Mouse (Mus musculus) embryonic stem cell, embryonic (primary cell): Measurements from ENCODE around the gene Kcnk4.

Source experiments
- CTCF ChIA-PET, 4 experiments: fragments of 300-600 bp in 2 of 4; fragments of 350-600 bp in 2 of 4; sonication (Branson Sonifier 250); formaldehyde crosslinking; loops; one replicate each; lab custom pipeline; 2022; ENCODE audit warnings: inconsistent platforms in 2 of 4; lab: Charles Lee
- POLR2A ChIA-PET, 4 experiments: fragments of 300-600 bp in 2 of 4; fragments of 350-600 bp in 2 of 4; sonication (Branson Sonifier 250); formaldehyde crosslinking; loops; one replicate each; lab custom pipeline; 2022; ENCODE audit warnings: antibody characterized with exemption in 4 of 4, inconsistent platforms in 1 of 4; lab: Charles Lee

The Kcnk4 gene

GRCm38 (mm10) chr19:6949951-6950350, 15.6 kb upstream of the Kcnk4 start:
- CTCF ChIA-PET, result interaction anchor here in 2 of 4 experiments (1.2 to 7.6 kb wide), 7 partner anchors 7 to 90 kb away, joined by 3 to 42 read pairs (median 8); partner anchors contain the start of genes Bad (in 1 of the 2), Fkbp2 (in 1 of the 2), Gpr137 (in 1 of the 2) and Stip1 (in 1 of the 2)
- POLR2A ChIA-PET, result interaction anchor here (0.6 to 12.2 kb wide), 19 partner anchors 8 to 90 kb away, joined by 3 to 134 read pairs (median 14); partner anchors contain the start of genes Bad (in 4 of the 4), Gpr137 (in 4 of the 4), Esrra (in 2 of the 4) and Fkbp2 (in 2 of the 4)

- POLR2A ChIA-PET, result interaction anchor here in 3 of 4 experiments (1.4 to 12.2 kb wide), 11 partner anchors 7 to 91 kb away, joined by 3 to 134 read pairs (median 23); partner anchors contain the start of genes Bad (in 2 of the 3), Esrra (in 2 of the 3), Gpr137 (in 2 of the 3) and Fkbp2 (in 1 of the 3)
- CTCF ChIA-PET, result interaction anchor here in 3 of 4 experiments (0.5 to 7.6 kb wide), 7 partner anchors 7 to 532 kb away, joined by 3 to 42 read pairs (median 8); partner anchors contain the start of genes Bad (in 1 of the 3), Fkbp2 (in 1 of the 3) and Gpr137 (in 1 of the 3)
Observed at GRCm38 (mm10) chr19:6949532-6949931, 15.2 kb upstream of the Kcnk4 start.

DNA sequence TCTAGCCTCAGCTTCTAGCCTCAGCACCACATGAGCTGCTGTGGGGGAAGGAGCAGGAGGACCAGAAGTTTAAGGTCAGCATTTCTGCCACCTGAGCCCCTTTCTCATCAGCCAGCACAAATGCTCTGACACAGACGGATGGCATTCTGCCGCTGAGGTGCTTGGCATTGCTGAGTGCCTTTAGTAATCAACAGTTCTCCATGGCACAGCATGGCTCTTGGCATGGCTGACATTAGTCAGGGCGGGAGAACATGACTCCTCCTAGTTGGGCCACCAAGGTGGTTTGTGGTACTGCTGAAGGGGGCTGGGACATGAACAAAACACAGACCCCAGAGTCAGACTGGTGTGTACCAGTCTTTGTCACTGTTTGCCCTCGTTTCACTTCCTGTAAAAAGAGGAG, 13.9 kb upstream of the Kcnk4 start:
- ChIA-PET POLR2A (interaction anchor here in 3 of 4 experiments (0.5 to 12.2 kb wide), 21 partner anchors 9 to 1752 kb away, joined by 3 to 134 read pairs (median 4); partner anchors contain the start of genes Cox8a (in 1 of the 3), Esrra (in 1 of the 3), Kcnk4 (in 1 of the 3) and Plcb3 (in 1 of the 3)), CTCF (interaction anchor here in 2 of 4 experiments (0.7 to 1.4 kb wide), 4 partner anchors 12 to 948 kb away, joined by 4 to 5 read pairs (median 4); no protein-coding TSS in a partner anchor)

GRCm38 (mm10) chr19:6947742-6948141, 13.4 kb upstream of the Kcnk4 start:
- POLR2A ChIA-PET, result interaction anchor here in 3 of 4 experiments (0.5 to 12.2 kb wide), 25 partner anchors 9 to 1775 kb away, joined by 3 to 134 read pairs (median 3); partner anchors contain the start of genes Cox8a (in 1 of the 3), Esrra (in 1 of the 3), Kcnk4 (in 1 of the 3) and Nudt22 (in 1 of the 3)
- CTCF ChIA-PET, result interaction anchor here in 2 of 4 experiments (0.6 to 1.4 kb wide), 6 partner anchors 11 to 948 kb away, joined by 3 to 7 read pairs (median 4); partner anchors contain the start of gene Kcnk4 (in 1 of the 2)

GRCm38 (mm10) chr19:6943709-6944108, 9.4 kb upstream of the Kcnk4 start:
- ChIA-PET CTCF (interaction anchor here in 2 of 4 experiments (0.7 to 3.4 kb wide), 4 partner anchors 8 to 52 kb away, joined by 3 to 19 read pairs (median 8); partner anchors contain the start of genes Nudt22 (in 1 of the 2) and Trpt1 (in 1 of the 2)), POLR2A (interaction anchor here in 3 of 4 experiments (0.6 to 4.3 kb wide), 13 partner anchors 8 to 449 kb away, joined by 3 to 77 read pairs (median 4); partner anchors contain the start of genes Esrra (in 1 of the 3), Fkbp2 (in 1 of the 3) and Kcnk4 (in 1 of the 3))

- ChIA-PET CTCF (interaction anchor here in 2 of 4 experiments (0.6 to 3.4 kb wide), 8 partner anchors 8 to 1429 kb away, joined by 3 to 19 read pairs (median 4); no protein-coding TSS in a partner anchor), POLR2A (interaction anchor here (1.1 to 4.3 kb wide), 25 partner anchors 8 to 544 kb away, joined by 3 to 77 read pairs (median 7); partner anchors contain the start of genes Esrra (in 2 of the 4), Fkbp2 (in 2 of the 4), Kcnk4 (in 1 of the 4) and Plcb3 (in 1 of the 4))
Observed at GRCm38 (mm10) chr19:6942764-6943163, 8.4 kb upstream of the Kcnk4 start.

GRCm38 (mm10) chr19:6942249-6942691, 8.0 kb upstream of the Kcnk4 start, which contains the start of gene Gpr137:
Gene Gpr137, minus strand, starts transcription at chr19:6942480.
- ChIA-PET POLR2A (interaction anchor here (0.9 to 4.3 kb wide), 45 partner anchors 8 to 579 kb away, joined by 3 to 77 read pairs (median 5); partner anchors contain the start of genes Esrra (in 3 of the 4), Fkbp2 (in 3 of the 4), Sf1 (in 2 of the 4) and Catsperz (in 1 of the 4)), CTCF (interaction anchor here in 3 of 4 experiments (0.6 to 3.4 kb wide), 21 partner anchors 8 to 1428 kb away, joined by 3 to 19 read pairs (median 4); partner anchors contain the start of genes Catsperz (in 2 of the 3), Nudt22 (in 1 of the 3) and Trpt1 (in 1 of the 3))

DNA sequence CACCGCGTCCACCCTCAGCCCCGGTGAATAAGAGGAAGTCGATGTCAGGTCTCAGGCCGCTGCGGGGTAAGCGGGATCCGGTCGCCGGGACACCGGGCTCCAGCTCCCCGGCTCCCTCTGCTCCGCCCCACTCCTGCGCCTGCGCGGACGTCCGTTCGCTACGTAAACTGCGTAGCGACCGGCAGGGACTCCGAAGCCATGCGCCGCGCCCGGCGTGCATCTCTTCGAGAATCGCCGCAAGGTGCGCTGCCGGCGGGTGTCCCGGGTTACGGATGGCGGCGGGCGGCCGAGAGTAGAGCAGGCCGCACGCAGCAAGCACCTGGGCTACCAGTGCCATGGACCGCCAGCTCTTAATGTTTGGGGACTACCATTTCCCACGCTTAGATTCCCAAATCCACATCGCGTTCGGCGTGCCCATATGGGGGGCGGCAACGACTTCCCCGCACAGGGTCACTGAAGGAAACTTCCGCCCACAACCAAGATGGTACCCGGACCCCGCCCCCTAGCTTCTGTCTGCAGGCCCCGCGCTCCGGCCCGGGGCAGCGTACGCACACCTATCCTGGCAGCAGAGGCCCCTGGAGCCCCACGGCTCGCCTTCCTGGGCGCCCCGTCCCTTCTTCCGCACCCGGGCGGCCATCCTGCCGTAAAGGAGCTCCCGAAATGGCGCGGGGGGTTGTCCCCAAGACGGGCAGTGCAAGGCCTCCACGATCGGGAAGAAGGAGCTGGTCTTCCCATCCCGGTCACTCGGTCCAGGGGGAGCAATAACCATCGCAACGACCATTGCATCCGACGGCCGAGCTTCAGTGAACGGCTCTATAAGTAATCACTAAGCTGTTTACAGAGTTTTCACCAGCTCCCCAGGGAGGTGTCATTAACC, 7.3 kb upstream of the Kcnk4 start, which contains the start of gene Bad:
TSS of gene Bad (plus strand) at position 490 of the 877 bp plus-strand sequence.
- POLR2A ChIA-PET, result interaction anchor here (0.6 to 4.3 kb wide), 68 partner anchors 9 to 1781 kb away, joined by 3 to 77 read pairs (median 4); partner anchors contain the start of genes Esrra (in 3 of the 4), Fkbp2 (in 3 of the 4), Stip1 (in 3 of the 4) and Plcb3 (in 2 of the 4)
- CTCF ChIA-PET, result interaction anchor here in 3 of 4 experiments (0.6 to 3.4 kb wide), 25 partner anchors 9 to 495 kb away, joined by 3 to 19 read pairs (median 3); partner anchors contain the start of genes Catsperz (in 2 of the 3), Nudt22 (in 1 of the 3) and Trpt1 (in 1 of the 3)

DNA sequence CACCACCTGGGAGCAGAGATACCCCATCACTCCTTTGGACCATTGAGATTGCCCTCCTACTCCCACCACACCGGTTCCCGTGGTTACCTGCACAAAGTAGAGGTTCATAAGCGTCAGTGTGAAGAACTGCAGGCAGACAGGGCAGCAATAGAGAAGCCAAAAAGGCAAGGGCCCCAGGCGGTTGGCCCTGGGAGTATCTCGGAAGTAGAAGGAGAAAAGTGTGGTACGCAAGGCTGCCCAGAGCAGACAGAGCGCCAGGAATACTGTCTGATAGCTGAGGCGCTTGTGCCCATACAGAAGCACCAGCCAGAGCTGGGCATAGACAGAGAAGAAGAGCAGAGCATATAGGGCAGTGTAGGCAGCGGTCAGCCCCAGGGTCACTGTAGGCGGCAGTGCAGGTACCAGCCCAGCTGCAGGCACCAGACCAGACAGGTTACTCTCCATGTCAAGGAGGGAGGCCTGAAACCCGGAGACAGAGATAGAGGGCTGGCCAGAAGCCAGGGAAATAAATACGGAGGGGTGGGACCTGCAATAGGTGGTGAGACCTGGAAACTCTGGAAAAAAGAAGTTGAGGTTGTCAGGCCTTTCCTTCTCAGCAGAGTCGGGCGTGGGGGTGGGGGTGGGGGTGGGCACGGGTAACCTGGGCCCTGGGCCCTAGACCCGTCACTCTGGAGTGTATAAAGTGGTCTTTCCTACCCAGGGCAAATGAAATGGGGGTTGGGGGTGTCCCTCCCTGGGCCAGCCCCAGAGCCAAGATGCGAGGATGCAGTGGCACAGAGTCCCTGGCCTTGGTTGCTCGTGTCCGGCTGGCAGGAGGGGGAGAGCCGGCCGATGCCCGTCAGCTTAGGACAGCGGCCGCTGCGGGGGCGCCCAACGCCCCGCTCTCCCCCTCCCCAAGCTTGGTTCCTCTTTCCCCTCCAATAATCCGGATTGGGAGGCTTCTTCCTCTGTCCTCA, 6.4 kb upstream of the Kcnk4 start:
- ChIA-PET POLR2A (interaction anchor here (0.6 to 4.3 kb wide), 49 partner anchors 8 to 1782 kb away, joined by 3 to 77 read pairs (median 4); partner anchors contain the start of genes Stip1 (in 3 of the 4), Esrra (in 2 of the 4), Fkbp2 (in 2 of the 4) and Plcb3 (in 2 of the 4)), CTCF (interaction anchor here in 3 of 4 experiments (0.6 to 3.4 kb wide), 15 partner anchors 9 to 449 kb away, joined by 3 to 19 read pairs (median 5); partner anchors contain the start of gene Catsperz (in 2 of the 3))

GRCm38 (mm10) chr19:6939106-6940002, 5.0 kb upstream of the Kcnk4 start:
- ChIA-PET CTCF (no interaction called here), POLR2A (interaction anchor here in 1 of 4 experiments (3.8 kb wide), 1 partner anchor 12 kb away, joined by 62 read pairs; no protein-coding TSS in a partner anchor)

- POLR2A ChIA-PET, result interaction anchor here in 1 of 4 experiments (0.7 to 1.2 kb wide), 2 partner anchors 13 kb away, joined by 3 read pairs; no protein-coding TSS in a partner anchor
- CTCF ChIA-PET, result interaction anchor here in 2 of 4 experiments (0.8 to 1.2 kb wide), 3 partner anchors 14 to 28 kb away, joined by 3 to 4 read pairs (median 4); partner anchors contain the start of gene Trmt112 (in 1 of the 2)
Observed at GRCm38 (mm10) chr19:6937541-6938465, 3.5 kb upstream of the Kcnk4 start.

- ChIA-PET CTCF (interaction anchor here (0.5 to 6.1 kb wide), 72 partner anchors 8 to 1767 kb away, joined by 3 to 86 read pairs (median 4); partner anchors contain the start of genes Catsperz (in 3 of the 4), Esrra (in 3 of the 4), Trmt112 (in 2 of the 4) and Fkbp2 (in 1 of the 4)), POLR2A (interaction anchor here (0.6 to 1.9 kb wide), 12 partner anchors 11 to 587 kb away, joined by 3 to 8 read pairs (median 3); partner anchors contain the start of gene Esrra (in 1 of the 4))
Observed at GRCm38 (mm10) chr19:6936299-6936698, 2.0 kb upstream of the Kcnk4 start.
